Mouse (Mus musculus): ENCODE results near the gene Mansc4. TPM values are rescaled to one million over a fixed set of nuclear protein-coding genes. Genes with fewer than 3 reads are reported as not detected.

The Mansc4 gene
- polyA plus RNA-seq, 1 experiment from 2014 or later: 0.40 TPM

- 46% methylated on average over 5 of the region's 5 CpGs for WGBS
- no peak overlapping the region for H3K4me2 ChIP-seq
- peaks cover 31% of the 10 kb centered on the region for H3K36me3 ChIP-seq
- no peaks in the 10 kb centered on the region for H3K9me3 ChIP-seq
- no peak overlapping the region for H3K4me3 ChIP-seq
- ATAC-seq (ENCODE audit: low read depth): no peak
- H3K27ac ChIP-seq (replicated peaks): peak overlapping the region; percentile 7; the same call in 1 of the 2 replicates
- no peaks in the 10 kb centered on the region for H3K4me1 ChIP-seq (replicated peaks)
- H3K27me3 ChIP-seq: no peaks in the 10 kb centered on the region
- H3K9ac ChIP-seq: no peak overlapping the region
Measured at GRCm38 (mm10) chr6:147075808-147076387, 10.9 kb downstream of the Mansc4 start.

- Histone ChIP-seq H3K4me3 (no peak overlapping the region), H3K9ac (no peak overlapping the region), H3K27ac (replicated peaks) (no peak overlapping the region), H3K9me3 (no peaks in the 10 kb centered on the region), H3K4me1 (replicated peaks) (peaks cover 19% of the 10 kb centered on the region), H3K27me3 (no peaks in the 10 kb centered on the region), H3K36me3 (peaks cover 49% of the 10 kb centered on the region), H3K4me2 (no peak overlapping the region)
- 57% methylated on average over 6 of the region's 6 CpGs for WGBS
- ATAC-seq (ENCODE audit: low read depth): no peak
Measured at GRCm38 (mm10) chr6:147064944-147065261, 21.9 kb downstream of the Mansc4 start.

- Histone ChIP-seq H3K4me2 (no peak overlapping the region), H3K4me3 (no peak overlapping the region), H3K27ac (replicated peaks) (no peak overlapping the region), H3K36me3 (peaks cover 52% of the 10 kb centered on the region), H3K9ac (no peak overlapping the region), H3K4me1 (replicated peaks) (peaks cover 19% of the 10 kb centered on the region), H3K27me3 (no peaks in the 10 kb centered on the region), H3K9me3 (no peaks in the 10 kb centered on the region)
- ATAC-seq (ENCODE audit: low read depth): no peak
- WGBS: 78% methylated on average over 10 of the region's 10 CpGs
Measured at GRCm38 (mm10) chr6:147064226-147064943, 22.4 kb downstream of the Mansc4 start.

DNA sequence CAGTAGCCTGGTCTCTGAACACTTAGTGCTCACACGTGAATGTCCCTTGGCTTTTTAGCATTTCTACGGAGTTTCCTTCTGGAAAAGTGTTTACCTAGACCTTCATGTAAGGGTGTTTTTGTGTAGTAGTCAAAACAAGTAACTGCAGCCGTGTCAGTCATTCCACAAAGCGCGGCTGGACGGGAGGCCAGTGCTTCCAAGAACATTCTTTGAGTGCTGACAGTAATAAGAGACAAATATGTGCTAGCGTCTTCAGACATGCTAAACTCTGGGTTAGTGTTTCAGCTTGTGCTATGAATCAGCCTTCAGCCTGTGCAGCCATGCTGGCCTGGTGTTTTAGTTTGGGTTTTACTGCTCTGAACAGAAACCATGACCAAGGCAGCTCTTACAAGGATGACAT lies 24.1 kb downstream of the Mansc4 start:
- H3K9ac ChIP-seq: no peak overlapping the region
- no peaks in the 10 kb centered on the region for H3K27me3 ChIP-seq
- ATAC-seq (ENCODE audit: low read depth): no peak
- WGBS: 89% methylated on average over 7 of the region's 7 CpGs
- H3K36me3 ChIP-seq: peaks cover 58% of the 10 kb centered on the region
- H3K27ac ChIP-seq (replicated peaks): no peak overlapping the region
- H3K4me1 ChIP-seq (replicated peaks): peaks cover 19% of the 10 kb centered on the region
- 0 out of 2 replicates have a peak overlapping the region, but pooled peaks have one; percentile 30 for H3K4me2 ChIP-seq
- no peak overlapping the region for H3K4me3 ChIP-seq
- no peaks in the 10 kb centered on the region for H3K9me3 ChIP-seq

DNA sequence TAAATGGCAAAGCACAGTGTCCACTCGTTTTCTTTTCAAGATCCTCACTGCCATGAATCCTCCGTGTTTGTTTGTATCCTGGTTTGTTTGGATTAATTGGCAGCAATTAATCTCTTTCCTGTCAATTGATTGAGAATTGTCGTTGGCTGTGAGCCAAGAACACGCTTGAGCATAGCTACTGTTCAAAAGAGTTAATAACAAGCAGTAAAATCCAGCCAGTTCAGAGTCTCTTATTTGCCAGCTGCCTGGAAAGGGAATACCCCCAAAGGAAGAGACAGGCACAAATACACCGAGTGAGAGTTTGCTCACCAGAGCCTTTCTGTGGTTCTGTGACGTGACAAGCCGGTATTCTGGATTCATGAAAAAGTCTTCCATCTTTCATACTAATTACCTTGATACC lies 24.8 kb downstream of the Mansc4 start:
- H3K9ac ChIP-seq: no peak overlapping the region
- peak overlapping the region; percentile 30; the same call in 1 of the 2 replicates for H3K4me2 ChIP-seq
- no peak overlapping the region for H3K4me3 ChIP-seq
- H3K27me3 ChIP-seq: no peaks in the 10 kb centered on the region
- H3K36me3 ChIP-seq: peaks cover 57% of the 10 kb centered on the region
- H3K27ac ChIP-seq (replicated peaks): peak overlapping the region; percentile 61
- H3K9me3 ChIP-seq: no peaks in the 10 kb centered on the region
- ATAC-seq (ENCODE audit: low read depth): peak; percentile 69
- peaks cover 19% of the 10 kb centered on the region for H3K4me1 ChIP-seq (replicated peaks)
- 57% methylated on average over 7 of the region's 7 CpGs for WGBS

- H3K9ac ChIP-seq: no peak overlapping the region
- H3K4me1 ChIP-seq (replicated peaks): peaks cover 19% of the 10 kb centered on the region
- H3K27ac ChIP-seq (replicated peaks): peak overlapping the region; percentile 61
- ATAC-seq (ENCODE audit: low read depth): peak; percentile 96
- H3K9me3 ChIP-seq: no peaks in the 10 kb centered on the region
- peaks cover 57% of the 10 kb centered on the region for H3K36me3 ChIP-seq
- H3K4me3 ChIP-seq: no peak overlapping the region
- no peaks in the 10 kb centered on the region for H3K27me3 ChIP-seq
- H3K4me2 ChIP-seq: peak overlapping the region; percentile 30; the same call in 1 of the 2 replicates
- WGBS: 61% methylated on average over 9 of the region's 9 CpGs
Measured at GRCm38 (mm10) chr6:147061630-147062029, 25.2 kb downstream of the Mansc4 start.

GRCm38 (mm10) chr6:147059326-147059725 lies 27.5 kb downstream of the Mansc4 start:
- Histone ChIP-seq H3K4me3 (no peak overlapping the region), H3K4me2 (no peak overlapping the region), H3K9ac (no peak overlapping the region), H3K27me3 (no peaks in the 10 kb centered on the region), H3K4me1 (replicated peaks) (peaks cover 19% of the 10 kb centered on the region), H3K9me3 (no peaks in the 10 kb centered on the region), H3K36me3 (peaks cover 67% of the 10 kb centered on the region), H3K27ac (replicated peaks) (no peak overlapping the region)
- WGBS: 73% methylated on average over 7 of the region's 7 CpGs
- no peak for ATAC-seq (ENCODE audit: low read depth)

DNA sequence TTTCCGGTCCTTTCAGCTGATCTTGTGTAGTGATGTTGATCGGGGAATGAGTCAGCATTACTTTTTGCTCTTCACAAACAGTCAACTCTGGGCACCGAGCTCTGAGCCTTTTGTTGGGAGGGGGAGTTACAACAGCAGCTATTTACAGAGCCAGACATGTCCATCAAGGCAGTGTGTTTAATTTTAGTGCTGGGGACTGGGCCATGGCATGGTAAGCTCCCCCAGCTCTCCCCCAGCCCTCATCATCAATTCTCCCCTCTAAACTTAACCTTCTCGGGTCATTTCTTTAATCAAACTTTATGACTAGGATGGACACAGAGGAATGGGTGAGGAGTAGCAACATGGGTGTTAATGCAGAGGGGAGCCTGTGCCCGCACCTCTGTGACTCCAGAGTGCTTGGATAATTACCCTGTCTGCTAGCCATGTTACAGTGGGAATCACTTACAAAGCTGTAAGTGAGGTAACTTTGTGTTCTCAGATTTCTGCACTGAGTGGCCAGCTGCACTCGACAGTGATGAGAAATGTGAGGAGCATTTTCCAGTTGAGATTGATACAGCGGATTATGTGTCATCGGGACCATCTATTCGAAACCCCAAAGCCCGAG lies 31.4 kb downstream of the Mansc4 start:
- no peaks in the 10 kb centered on the region for H3K27me3 ChIP-seq
- 88% methylated on average over 10 of the region's 10 CpGs for WGBS
- H3K4me1 ChIP-seq (replicated peaks): no peaks in the 10 kb centered on the region
- no peak overlapping the region for H3K9ac ChIP-seq
- no peak overlapping the region for H3K27ac ChIP-seq (replicated peaks)
- H3K9me3 ChIP-seq: no peaks in the 10 kb centered on the region
- H3K4me3 ChIP-seq: no peak overlapping the region
- no peak overlapping the region for H3K4me2 ChIP-seq
- ATAC-seq (ENCODE audit: low read depth): no peak
- H3K36me3 ChIP-seq: peaks cover 79% of the 10 kb centered on the region

DNA sequence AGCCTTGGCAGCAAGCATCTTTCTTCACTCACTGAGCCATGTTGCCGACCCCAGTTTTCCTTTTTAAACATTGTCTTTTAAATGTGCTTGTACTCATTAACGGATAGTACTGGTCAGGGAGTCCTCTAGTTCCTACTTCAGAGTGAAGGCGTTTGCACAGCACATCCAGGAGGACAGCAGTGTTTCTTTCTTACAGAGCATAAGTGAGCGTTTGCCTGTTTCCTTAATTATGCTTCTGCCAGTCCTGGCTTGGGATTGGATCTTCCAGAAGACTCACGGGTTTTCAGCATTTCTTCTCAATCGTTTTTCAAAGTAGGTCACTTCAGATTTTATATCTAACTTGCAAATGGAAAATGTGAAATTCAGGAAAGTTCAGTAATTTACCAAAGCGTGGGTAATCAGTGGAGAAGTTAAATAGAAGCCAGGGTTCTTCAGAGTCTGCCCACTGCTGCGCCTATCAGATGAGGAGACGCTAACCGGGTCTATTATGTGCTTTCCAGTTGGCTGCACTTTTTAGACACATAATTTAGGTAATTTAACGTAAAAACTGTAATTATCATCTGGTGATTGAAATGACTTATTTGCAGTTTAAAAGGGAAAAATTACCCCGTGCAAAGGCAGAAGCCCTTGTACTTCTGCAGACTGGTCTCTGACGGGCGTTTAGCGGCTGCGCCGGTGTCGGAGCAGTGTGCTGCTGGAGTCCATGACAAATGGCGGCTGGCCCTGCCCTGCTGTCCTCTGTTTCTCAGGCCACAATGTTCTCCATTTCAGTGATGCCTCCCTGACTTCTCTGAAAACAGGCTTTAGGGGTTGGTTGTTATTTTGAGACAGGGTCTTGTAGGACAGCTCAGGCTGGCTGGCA lies 32.8 kb downstream of the Mansc4 start:
- Histone ChIP-seq H3K4me1 (replicated peaks) (no peaks in the 10 kb centered on the region), H3K4me3 (no peak overlapping the region), H3K9me3 (no peaks in the 10 kb centered on the region), H3K4me2 (no peak overlapping the region), H3K27me3 (no peaks in the 10 kb centered on the region), H3K27ac (replicated peaks) (no peak overlapping the region), H3K9ac (no peak overlapping the region), H3K36me3 (peaks cover 86% of the 10 kb centered on the region)
- ATAC-seq (ENCODE audit: low read depth): no peak
- 86% methylated on average over 19 of the region's 19 CpGs for WGBS

DNA sequence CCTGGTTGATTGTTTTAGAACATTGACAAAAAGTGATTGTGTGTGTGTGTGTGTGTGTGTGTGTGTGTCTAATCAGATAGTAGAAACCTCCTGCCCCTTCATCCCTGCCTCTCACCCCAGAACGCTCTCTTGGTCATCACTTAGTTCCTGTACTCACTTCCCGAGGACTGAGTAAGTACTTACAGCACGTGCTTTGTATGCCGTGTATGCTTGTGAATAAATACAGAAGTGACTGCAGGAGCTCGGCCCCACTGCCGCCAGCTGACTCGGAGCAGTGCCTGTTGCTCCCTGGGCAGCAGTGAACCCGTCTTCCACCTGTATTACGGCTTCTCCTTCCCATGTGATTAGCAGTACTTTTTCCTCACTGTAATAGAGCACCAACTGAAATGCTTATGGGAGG lies 34.4 kb downstream of the Mansc4 start:
- WGBS: 94% methylated on average over 9 of the region's 9 CpGs
- Histone ChIP-seq H3K4me1 (replicated peaks) (no peaks in the 10 kb centered on the region), H3K27me3 (no peaks in the 10 kb centered on the region), H3K27ac (replicated peaks) (no peak overlapping the region), H3K36me3 (peaks cover 91% of the 10 kb centered on the region), H3K4me3 (no peak overlapping the region), H3K9me3 (no peaks in the 10 kb centered on the region), H3K4me2 (no peak overlapping the region), H3K9ac (no peak overlapping the region)
- ATAC-seq (ENCODE audit: low read depth): no peak

- no peaks in the 10 kb centered on the region for H3K9me3 ChIP-seq
- H3K36me3 ChIP-seq: peaks cover 91% of the 10 kb centered on the region
- 93% methylated on average over 8 of the region's 8 CpGs for WGBS
Measured at GRCm38 (mm10) chr6:147051666-147052065, 35.2 kb downstream of the Mansc4 start.

More at GRCm38 (mm10) chr6:147051666-147052065, 35.2 kb downstream of the Mansc4 start:
- no peak overlapping the region for H3K9ac ChIP-seq
- H3K27me3 ChIP-seq: no peaks in the 10 kb centered on the region
- no peak overlapping the region for H3K4me3 ChIP-seq
- H3K4me2 ChIP-seq: no peak overlapping the region
- no peak overlapping the region for H3K27ac ChIP-seq (replicated peaks)
- no peak for ATAC-seq (ENCODE audit: low read depth)
- H3K4me1 ChIP-seq (replicated peaks): no peaks in the 10 kb centered on the region
